Mouse (Mus musculus) embryo, embryonic 9.5 days (tissue): Measurements from ENCODE around the gene Frg2f1.
"Not testable (repeated sequence)": the region's sequence is repeated elsewhere in the genome, so short reads cannot be mapped to it uniquely, and the experiment has no call there.

Experiments
- DNase-seq: peaks from one replicate; pipeline ENCODE4 v3.0.0-alpha.2; 2017; ENCODE audit errors: extremely low spot score

Gene Frg2f1

GRCm38 (mm10) chr4:119539031-119539824, at the start of gene Frg2f1:
TSS of gene Frg2f1 (minus strand) at chr4:119539529.
- DNase-seq = peak; percentile 94

- DNase-seq = no peak
Measured at GRCm38 (mm10) chr4:119588037-119588436, 48.7 kb upstream of the Frg2f1 start.

GRCm38 (mm10) chr4:119575459-119575858, 36.1 kb upstream of the Frg2f1 start:
- no peak for DNase-seq

- DNase-seq = no peak
Measured at GRCm38 (mm10) chr4:119574504-119574903, 35.2 kb upstream of the Frg2f1 start.

GRCm38 (mm10) chr4:119572682-119573081, 33.4 kb upstream of the Frg2f1 start:
- DNase-seq = no peak

- no peak for DNase-seq
Measured at GRCm38 (mm10) chr4:119566322-119566835, 27.1 kb upstream of the Frg2f1 start.

- no peak for DNase-seq
Measured at GRCm38 (mm10) chr4:119563136-119563535, 23.8 kb upstream of the Frg2f1 start.

- DNase-seq = no peak
Measured at GRCm38 (mm10) chr4:119555466-119555865, 16.1 kb upstream of the Frg2f1 start.

- DNase-seq = no peak
Measured at GRCm38 (mm10) chr4:119550864-119551263, 11.5 kb upstream of the Frg2f1 start.

GRCm38 (mm10) chr4:119540533-119540890, 1.2 kb upstream of the Frg2f1 start:
- DNase-seq = no peak

- DNase-seq = peak; percentile 64
Measured at GRCm38 (mm10) chr4:119539836-119540532, 655 bp upstream of the Frg2f1 start.

GRCm38 (mm10) chr4:119537436-119537835, 1.9 kb downstream of the Frg2f1 start:
- no peak for DNase-seq

GRCm38 (mm10) chr4:119536615-119537014, 2.7 kb downstream of the Frg2f1 start, which contains the start of gene Foxj3:
TSS of gene Foxj3 (plus strand) at chr4:119537004.
- DNase-seq = not testable (repeated sequence)

GRCm38 (mm10) chr4:119535103-119535502, 4.2 kb downstream of the Frg2f1 start:
- no peak for DNase-seq

GRCm38 (mm10) chr4:119531813-119532212, 7.5 kb downstream of the Frg2f1 start:
- no peak for DNase-seq

- no peak for DNase-seq
Measured at GRCm38 (mm10) chr4:119526329-119526845, 12.9 kb downstream of the Frg2f1 start.

GRCm38 (mm10) chr4:119524466-119524865, 14.9 kb downstream of the Frg2f1 start:
- DNase-seq = no peak

- DNase-seq = no peak
Measured at GRCm38 (mm10) chr4:119524010-119524409, 15.3 kb downstream of the Frg2f1 start.

GRCm38 (mm10) chr4:119523575-119523974, 15.8 kb downstream of the Frg2f1 start:
- DNase-seq = no peak

- no peak for DNase-seq
Measured at GRCm38 (mm10) chr4:119512731-119513141, 26.6 kb downstream of the Frg2f1 start.

GRCm38 (mm10) chr4:119511591-119511990, 27.7 kb downstream of the Frg2f1 start:
- DNase-seq = no peak

GRCm38 (mm10) chr4:119498319-119498848, 40.9 kb downstream of the Frg2f1 start:
- DNase-seq = no peak
